Mouse (Mus musculus) G1E (cell line): ENCODE data around the gene Gm7138. TPM values are rescaled to one million over a fixed set of nuclear protein-coding genes. Genes with fewer than 3 reads are reported as not detected.
"Not testable (repeated sequence)": the region's sequence is repeated elsewhere in the genome, so short reads cannot be mapped to it uniquely, and the experiment has no call there.

Experiments used
- ATAC-seq: 2 replicates; pipeline ENCODE4 v1.8.0; 2016; ENCODE audit warnings: mild to moderate bottlenecking; ENCODE audit not compliant: insufficient number of reproducible peaks, poor library complexity, low FRiP score, severe bottlenecking; ENCODE audit errors: extremely low read depth
- DNase-seq: peaks from one replicate; pipeline ENCODE4 v3.0.0; 2012; ENCODE audit warnings: low spot score
- H3K27me3 ChIP-seq: 2 replicates; pipeline ENCODE4 v1.6.1; 2012; ENCODE audit warnings: mild to moderate bottlenecking, low read length, inconsistent platforms; ENCODE audit not compliant: insufficient read depth
- H3K36me3 ChIP-seq: replicated peaks from 2 replicates; pipeline ENCODE3; 2012; ENCODE audit warnings: mild to moderate bottlenecking, inconsistent platforms
- H3K4me1 ChIP-seq: 2 replicates; pipeline ENCODE4 v1.6.1; 2012; ENCODE audit warnings: low read depth, low read length, inconsistent platforms, mixed read lengths; ENCODE audit not compliant: insufficient read depth
- H3K4me3 ChIP-seq: 2 replicates; pipeline ENCODE4 v1.5.1; 2012; ENCODE audit warnings: low read depth, mild to moderate bottlenecking, inconsistent platforms, low read length, moderate library complexity, mixed read lengths
- H3K9me3 ChIP-seq: replicated peaks from 2 replicates; pipeline ENCODE4 v1.6.1; 2012; ENCODE audit warnings: inconsistent platforms
- CTCF ChIP-seq: IDR thresholded peaks from 2 replicates; pipeline ENCODE4 v1.5.1; 2012; ENCODE audit warnings: low read depth, low read length, inconsistent platforms, mixed read lengths
- GATA1 ChIP-seq: IDR thresholded peaks from 2 replicates; pipeline ENCODE4 v1.6.1; 2012; ENCODE audit warnings: borderline replicate concordance, low read length, inconsistent platforms, mixed read lengths
- GATA2 ChIP-seq: IDR thresholded peaks from 2 replicates; pipeline ENCODE4 v1.6.1; 2012; ENCODE audit warnings: low read depth, low read length, inconsistent platforms, borderline replicate concordance
- POLR2AphosphoS5 ChIP-seq: IDR thresholded peaks from 2 replicates; pipeline ENCODE4 v1.6.1; 2012; ENCODE audit warnings: low read depth, low read length, inconsistent platforms; ENCODE audit not compliant: insufficient replicate concordance
- TAL1 ChIP-seq: conservative IDR thresholded peaks from 2 replicates; pipeline ENCODE4 v1.6.1; 2012; ENCODE audit warnings: low read depth, low read length, inconsistent platforms, mixed read lengths
- polyA plus RNA-seq: library from polyadenylated mRNA; stranded (reverse); fragments of >175 nt; gene quantifications from 2 replicates; pipeline ENCODE4 v1.2.3, GENCODE M21; 2012
- total RNA-seq, 2 experiments: library from RNA; stranded (forward) in 1 of 2; stranded (reverse) in 1 of 2; fragments of 200-1000 nt in 1 of 2; fragments of >200 nt in 1 of 2; fragmentation: Nextera tagmentation in 1 of 2; gene quantifications; 2 replicates each; pipeline ENCODE4 v1.2.3; 2014 to 2017

Gene Gm7138
- total RNA-seq (2014; fragmentation: Nextera tagmentation) (not detected in 2 replicates), total RNA-seq (2017) (0.33 TPM in 1 of 2 replicates, not detected in the other), polyA plus RNA-seq (not detected in 2 replicates)

DNA sequence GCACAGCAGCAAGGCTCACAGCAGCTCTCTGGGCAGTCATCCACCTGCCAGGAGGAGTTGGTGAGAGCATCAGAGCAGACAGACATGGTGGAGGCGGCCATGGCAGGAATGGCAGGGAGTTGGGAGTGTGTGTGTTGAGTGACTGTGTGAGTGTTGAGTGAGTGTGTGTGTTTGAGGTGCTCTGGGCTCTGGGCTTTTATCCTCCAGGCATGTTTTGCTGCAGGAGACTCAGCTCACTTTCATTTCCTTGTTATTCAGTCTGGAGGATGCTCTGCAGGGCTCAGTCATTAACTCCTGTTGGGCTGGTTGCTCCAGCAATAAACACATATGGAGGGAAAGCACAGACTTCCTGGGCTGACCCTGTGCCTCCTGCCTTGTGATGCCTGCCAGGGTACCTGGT is at the start of gene Gm7138:
TSS of gene Gm7138 (minus strand) at position 101 of the 400 bp plus-strand sequence.
- H3K4me3 ChIP-seq, H3K9me3 ChIP-seq, H3K36me3 ChIP-seq, ATAC-seq, DNase-seq, H3K27me3 ChIP-seq, H3K4me1 ChIP-seq: not testable (repeated sequence)

DNA sequence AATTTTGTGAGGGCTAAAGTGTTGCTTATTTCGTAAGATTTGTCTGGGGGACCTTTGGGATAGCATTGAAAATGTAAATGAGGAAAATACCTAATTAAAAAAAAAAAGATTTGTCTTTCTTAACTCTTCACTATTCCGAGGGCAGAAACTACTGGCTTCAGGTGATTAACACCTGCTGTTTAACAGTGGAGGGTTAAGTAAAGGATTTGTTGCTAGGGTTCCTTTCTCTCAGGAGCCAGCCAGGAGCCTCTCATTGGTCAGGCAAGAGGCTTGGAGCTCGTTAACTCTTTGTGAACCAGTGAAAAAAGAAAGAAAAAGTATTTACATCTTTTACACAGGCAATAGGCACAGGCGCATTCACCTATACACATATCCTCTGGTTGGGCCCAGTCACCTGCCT is 42.5 kb upstream of the Gm7138 start:
- H3K36me3 ChIP-seq, result no peaks in the 10 kb centered on the region
- DNase-seq, result no peak
- no peak for TF ChIP-seq GATA1
- TF ChIP-seq CTCF, result no peak
- TF ChIP-seq TAL1, result no peak
- TF ChIP-seq POLR2AphosphoS5, result no peak
- TF ChIP-seq GATA2, result no peak

DNA sequence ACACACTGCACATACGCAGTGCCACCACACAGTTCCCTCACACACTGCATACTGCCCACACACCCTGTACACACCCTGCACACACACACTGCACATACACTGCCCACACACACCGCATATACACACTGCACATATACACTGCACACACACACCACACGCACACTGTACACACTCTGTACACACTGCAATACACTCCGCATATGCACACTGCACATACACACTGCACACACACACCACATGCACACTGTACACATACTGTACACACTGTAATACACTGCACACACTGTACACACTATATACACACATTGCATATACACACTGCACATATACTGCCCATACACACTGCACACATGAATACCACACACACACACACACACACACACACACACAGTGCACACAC is 41.8 kb upstream of the Gm7138 start:
- Histone ChIP-seq H3K4me3 (no peak overlapping the region; the same call in 1 of the 2 replicates), H3K9me3 (0 out of 2 replicates have a peak, but pooled peaks cover 3% of the 10 kb centered on the region), H3K27me3 (peaks cover 11% of the 10 kb centered on the region), H3K36me3 (no peaks in the 10 kb centered on the region), H3K4me1 (peaks cover 4% of the 10 kb centered on the region; the same call in 1 of the 2 replicates)
- DNase-seq (no peak), ATAC-seq (no peak)
- TF ChIP-seq TAL1 (no peak), POLR2AphosphoS5 (no peak), CTCF (no peak), GATA1 (no peak), GATA2 (no peak)

More for the DNA sequence above, 42.5 kb upstream of the Gm7138 start:
- H3K4me1 ChIP-seq, result peaks cover 4% of the 10 kb centered on the region; the same call in 1 of the 2 replicates
- H3K27me3 ChIP-seq, result peaks cover 11% of the 10 kb centered on the region
- H3K9me3 ChIP-seq, result 0 out of 2 replicates have a peak, but pooled peaks cover 3% of the 10 kb centered on the region
- no peak for ATAC-seq
- no peak overlapping the region for H3K4me3 ChIP-seq

DNA sequence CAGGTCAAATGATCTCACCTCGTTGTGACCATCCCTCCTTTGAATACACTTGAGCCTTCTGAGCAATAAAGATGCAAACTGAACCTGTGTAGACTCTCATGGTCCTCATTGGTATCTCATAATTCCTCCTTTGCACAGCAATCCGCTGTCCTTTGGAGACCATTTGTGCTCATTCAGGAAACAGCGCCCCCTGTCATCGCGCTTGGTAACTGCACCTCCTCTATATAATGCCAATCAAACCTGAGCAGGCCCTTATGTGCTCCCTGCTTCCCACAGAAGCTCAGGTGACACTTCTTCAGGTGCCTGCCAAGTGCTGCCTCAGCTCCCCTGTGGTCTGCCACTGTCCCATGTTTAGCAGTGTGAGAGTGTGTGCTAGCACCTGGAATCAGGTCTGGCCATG is 38.8 kb upstream of the Gm7138 start:
- ATAC-seq (no peak), DNase-seq (no peak)
- Histone ChIP-seq H3K9me3 (0 out of 2 replicates have a peak, but pooled peaks cover 3% of the 10 kb centered on the region), H3K36me3 (no peaks in the 10 kb centered on the region), H3K4me1 (peaks cover 4% of the 10 kb centered on the region; the same call in 1 of the 2 replicates), H3K4me3 (no peak overlapping the region), H3K27me3 (peaks cover 7% of the 10 kb centered on the region)
- no peak for TF ChIP-seq GATA1
- peak; percentile 73; the same call in 1 of the 2 replicates for TF ChIP-seq CTCF

DNA sequence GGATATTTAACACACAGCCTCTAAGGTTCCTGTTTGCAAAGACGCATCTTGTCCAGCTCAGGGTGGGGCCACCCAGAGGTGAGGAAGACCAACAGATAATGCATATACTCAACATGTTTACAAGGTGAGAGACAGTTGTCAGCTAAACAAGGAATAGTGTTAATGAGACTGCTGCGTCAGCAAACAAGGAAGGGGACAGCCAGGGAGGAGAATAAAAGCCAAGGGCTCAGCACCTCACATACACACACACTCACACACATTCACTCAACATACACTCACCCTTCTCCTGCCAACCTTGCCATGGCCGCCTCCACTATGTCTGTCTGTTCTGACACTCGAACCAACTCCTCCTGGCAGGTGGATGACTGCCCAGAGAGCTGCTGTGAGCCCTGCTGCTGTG is 37.6 kb upstream of the Gm7138 start, which contains the start of gene Gm2696:
TSS of gene Gm2696 (plus strand) at position 301 of the 400 bp plus-strand sequence.
- H3K36me3 ChIP-seq, result no peaks in the 10 kb centered on the region
- no peak for DNase-seq
- no peak for ATAC-seq
- H3K4me1 ChIP-seq, result peaks cover 4% of the 10 kb centered on the region; the same call in 1 of the 2 replicates
- no peak for TF ChIP-seq TAL1
- H3K27me3 ChIP-seq, result peaks cover 7% of the 10 kb centered on the region
- no peak within 1 kb of the TSS for H3K4me3 ChIP-seq
- H3K9me3 ChIP-seq, result 0 out of 2 replicates have a peak, but pooled peaks cover 3% of the 10 kb centered on the region

DNA sequence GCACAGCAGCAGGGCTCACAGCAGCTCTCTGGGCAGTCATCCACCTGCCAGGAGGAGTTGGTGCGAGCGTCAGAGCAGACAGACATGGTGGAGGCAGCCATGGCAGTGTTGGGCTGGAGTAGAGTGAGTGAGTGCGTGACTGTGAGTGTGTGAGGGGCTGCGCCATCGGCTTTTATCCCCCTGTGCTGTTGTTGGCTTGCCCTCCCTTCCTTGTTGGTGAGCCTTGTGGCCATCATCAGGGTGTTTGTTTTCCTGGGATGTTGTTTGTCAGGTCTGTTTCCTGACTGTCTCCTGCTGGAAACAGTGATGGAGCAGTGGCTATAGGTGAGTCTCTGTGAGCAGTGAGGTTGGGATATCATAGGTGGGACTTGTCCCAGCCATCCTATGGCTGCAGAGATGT is 35.0 kb upstream of the Gm7138 start, which contains the start of gene Gm9507:
TSS of gene Gm9507 (minus strand) at position 101 of the 400 bp plus-strand sequence.
- TF ChIP-seq TAL1 (no peak), POLR2AphosphoS5 (no peak), CTCF (no peak), GATA1 (no peak), GATA2 (no peak)
- H3K4me3 ChIP-seq, result no peak within 1 kb of the TSS
- no peaks in the 10 kb centered on the region for H3K36me3 ChIP-seq
- no peak for DNase-seq
- H3K9me3 ChIP-seq, result no peaks in the 10 kb centered on the region
- ATAC-seq, result no peak
- H3K4me1 ChIP-seq, result no peaks in the 10 kb centered on the region
- no peaks in the 10 kb centered on the region for H3K27me3 ChIP-seq

DNA sequence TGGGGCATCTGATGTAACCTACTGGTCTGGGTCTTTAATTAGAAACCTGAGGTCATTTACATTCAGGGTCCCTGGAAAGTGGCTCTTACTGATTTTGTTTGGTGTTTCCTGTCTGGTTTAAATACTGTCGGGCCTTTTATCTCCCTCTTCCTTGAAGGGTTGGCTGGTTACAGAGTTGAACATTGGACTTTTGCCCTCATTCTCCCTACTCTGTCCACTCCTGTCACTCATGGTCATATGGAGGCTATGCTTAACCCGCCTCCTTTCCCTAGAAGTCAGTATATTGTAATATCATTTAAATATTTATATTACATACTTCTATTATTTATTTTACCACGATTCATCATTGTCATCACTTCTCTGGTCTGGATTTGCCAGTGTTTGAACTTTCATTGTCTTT is 27.4 kb upstream of the Gm7138 start:
- Histone ChIP-seq H3K36me3 (no peaks in the 10 kb centered on the region), H3K9me3 (no peaks in the 10 kb centered on the region), H3K4me3 (no peak overlapping the region), H3K4me1 (no peaks in the 10 kb centered on the region), H3K27me3 (peaks cover 4% of the 10 kb centered on the region; the same call in 1 of the 2 replicates)
- DNase-seq (no peak), ATAC-seq (no peak)
- no peak for TF ChIP-seq CTCF
- TF ChIP-seq TAL1, result no peak
- TF ChIP-seq POLR2AphosphoS5, result no peak
- no peak for TF ChIP-seq GATA1
- no peak for TF ChIP-seq GATA2
